Mouse (Mus musculus): ENCODE data around the gene Nrg4.
A peak's percentile ranks its signal among the peaks of the same experiment; 100 is the strongest.

Gene Nrg4

GRCm38 (mm10) chr9:55322641-55323040, 4.0 kb downstream of the Nrg4 start:
- no peak for DNase-seq (ENCODE audit: low spot score in 2 of 2)

- peak in 1 of 2 experiments; percentile 24 for DNase-seq (ENCODE audit: low spot score in 2 of 2)
Observed at GRCm38 (mm10) chr9:55313619-55314261, 12.9 kb downstream of the Nrg4 start.

GRCm38 (mm10) chr9:55311560-55311959, 15.1 kb downstream of the Nrg4 start:
- peak in 1 of 2 experiments; percentile 82 for DNase-seq (ENCODE audit: low spot score in 2 of 2)

DNA sequence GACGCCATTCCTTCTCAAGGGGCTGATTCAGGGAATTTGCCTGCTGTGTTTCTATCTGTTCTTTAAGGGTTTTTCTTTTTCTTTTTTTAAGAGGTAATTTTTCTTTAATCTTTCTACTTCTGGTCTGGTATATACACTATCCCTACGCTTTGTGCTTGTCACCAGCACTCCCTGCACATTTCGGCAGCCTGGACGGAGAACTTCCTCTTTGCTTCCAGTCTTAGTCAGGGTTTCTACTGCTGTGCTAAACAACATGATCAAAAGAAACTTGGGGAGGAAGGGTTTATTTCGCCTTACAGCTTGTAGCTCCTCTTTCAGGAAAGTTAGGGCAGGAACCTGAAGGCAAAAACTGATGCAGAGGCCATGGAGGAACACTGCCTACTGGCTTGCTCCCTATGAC, 18.2 kb downstream of the Nrg4 start:
- no peak for DNase-seq (ENCODE audit: low spot score in 2 of 2)

- DNase-seq (ENCODE audit: low spot score in 2 of 2) = no peak
Observed at GRCm38 (mm10) chr9:55307557-55307956, 19.1 kb downstream of the Nrg4 start.

DNA sequence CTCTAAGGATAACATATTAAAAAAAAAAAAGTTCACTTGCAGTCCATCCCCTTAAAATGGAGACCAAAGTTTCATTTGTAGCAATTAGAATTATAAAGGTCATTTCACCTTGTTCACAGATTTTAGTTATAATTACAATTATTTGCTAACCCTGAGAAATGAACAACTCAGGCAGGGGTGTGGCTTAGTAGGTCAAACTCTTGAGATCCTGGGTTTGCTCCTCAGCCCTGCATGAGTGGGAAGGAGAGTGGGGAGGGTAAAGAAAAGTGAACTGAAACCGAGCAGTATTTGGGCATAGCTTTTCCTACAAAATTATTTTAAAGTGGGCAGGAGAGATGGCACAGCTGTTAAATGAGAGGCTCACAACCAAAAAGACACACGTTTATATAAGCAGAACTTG, 19.6 kb downstream of the Nrg4 start:
- DNase-seq (ENCODE audit: low spot score in 2 of 2) = no peak

DNA sequence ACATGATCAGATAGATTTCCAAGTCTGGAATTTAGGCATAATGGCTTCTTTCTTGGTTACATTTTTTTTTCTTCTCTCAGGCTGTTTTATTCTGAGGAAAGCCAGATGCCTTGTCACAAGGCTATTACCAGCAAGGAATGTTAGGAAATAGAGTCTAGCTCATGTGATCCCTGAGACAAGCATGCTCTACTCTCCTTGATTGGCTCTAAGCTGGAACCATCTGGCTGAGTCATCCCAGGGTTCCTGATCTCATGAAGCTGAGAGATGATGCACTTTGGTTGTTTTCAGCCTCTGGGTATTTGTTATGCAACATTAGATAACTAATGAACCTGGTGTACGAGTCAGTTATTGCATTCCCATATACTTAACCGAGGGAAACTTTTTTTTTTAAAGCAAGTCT, 30.4 kb downstream of the Nrg4 start:
- DNase-seq (ENCODE audit: low spot score in 2 of 2) = no peak

- no peak for DNase-seq (ENCODE audit: low spot score in 2 of 2)
Observed at GRCm38 (mm10) chr9:55291966-55292365, 34.7 kb downstream of the Nrg4 start.

- no peak for DNase-seq (ENCODE audit: low spot score in 2 of 2)
Observed at GRCm38 (mm10) chr9:55289475-55290198, 37.0 kb downstream of the Nrg4 start.

GRCm38 (mm10) chr9:55285197-55285596, 41.4 kb downstream of the Nrg4 start:
- DNase-seq (ENCODE audit: low spot score in 2 of 2) = no peak

DNA sequence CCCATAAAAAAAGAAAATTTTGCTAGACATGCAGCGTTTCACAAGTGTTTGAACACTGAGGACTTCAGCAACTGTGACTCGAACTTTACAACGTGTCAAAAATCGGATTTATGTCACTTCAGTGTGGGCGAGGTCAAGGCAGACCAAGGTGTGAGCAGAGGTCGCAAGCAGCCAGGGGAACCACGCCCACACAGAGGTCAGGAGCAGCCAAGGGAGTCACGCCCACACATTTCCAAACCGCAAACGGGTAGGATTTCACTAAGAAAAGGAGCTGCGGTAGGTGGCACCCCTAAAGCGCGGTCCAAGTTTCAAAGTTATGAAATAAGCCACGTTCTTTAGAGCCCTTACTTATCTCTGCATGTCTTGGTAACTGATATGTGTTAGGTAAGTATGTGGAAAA, 43.1 kb downstream of the Nrg4 start:
- DNase-seq (ENCODE audit: low spot score in 2 of 2) = no peak

- DNase-seq (ENCODE audit: low spot score in 2 of 2) = no peak
Observed at GRCm38 (mm10) chr9:55279114-55279825, 47.4 kb downstream of the Nrg4 start.

GRCm38 (mm10) chr9:55277562-55277961, 49.1 kb downstream of the Nrg4 start:
- no peak for DNase-seq (ENCODE audit: low spot score in 2 of 2)

- peak in 1 of 2 experiments; percentile 11 for DNase-seq (ENCODE audit: low spot score in 2 of 2)
Observed at GRCm38 (mm10) chr9:55273906-55274305, 52.7 kb downstream of the Nrg4 start.

DNA sequence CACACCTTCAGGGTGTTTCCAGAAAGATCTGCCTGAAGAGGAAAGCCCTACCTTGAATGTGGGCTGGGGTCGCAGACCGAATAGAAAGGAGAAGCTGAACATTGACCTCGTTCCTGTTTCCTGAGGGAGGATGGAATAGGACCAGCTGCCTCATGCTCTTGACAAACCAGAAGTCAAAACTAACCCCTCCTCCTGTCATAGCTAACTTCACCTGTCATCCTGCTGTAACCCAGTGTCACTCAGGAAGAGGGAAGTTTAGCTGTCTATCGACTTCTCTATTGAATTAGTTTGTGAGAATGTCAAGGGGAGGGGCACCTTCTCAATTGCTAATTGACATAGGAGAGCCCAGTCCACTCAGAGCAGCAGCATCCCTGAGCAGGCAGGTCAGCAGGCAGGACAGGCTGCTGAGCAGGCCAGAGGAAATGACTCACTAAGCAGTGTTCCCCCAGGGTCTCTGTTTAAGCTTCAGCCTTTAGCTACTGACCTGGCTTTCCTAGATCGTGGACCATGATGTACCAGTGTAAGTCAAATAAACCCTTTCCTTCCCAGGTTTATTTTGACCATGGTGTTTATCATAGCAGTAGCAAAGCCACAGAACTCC, 54.6 kb downstream of the Nrg4 start:
- DNase-seq (ENCODE audit: low spot score in 2 of 2) = no peak

DNA sequence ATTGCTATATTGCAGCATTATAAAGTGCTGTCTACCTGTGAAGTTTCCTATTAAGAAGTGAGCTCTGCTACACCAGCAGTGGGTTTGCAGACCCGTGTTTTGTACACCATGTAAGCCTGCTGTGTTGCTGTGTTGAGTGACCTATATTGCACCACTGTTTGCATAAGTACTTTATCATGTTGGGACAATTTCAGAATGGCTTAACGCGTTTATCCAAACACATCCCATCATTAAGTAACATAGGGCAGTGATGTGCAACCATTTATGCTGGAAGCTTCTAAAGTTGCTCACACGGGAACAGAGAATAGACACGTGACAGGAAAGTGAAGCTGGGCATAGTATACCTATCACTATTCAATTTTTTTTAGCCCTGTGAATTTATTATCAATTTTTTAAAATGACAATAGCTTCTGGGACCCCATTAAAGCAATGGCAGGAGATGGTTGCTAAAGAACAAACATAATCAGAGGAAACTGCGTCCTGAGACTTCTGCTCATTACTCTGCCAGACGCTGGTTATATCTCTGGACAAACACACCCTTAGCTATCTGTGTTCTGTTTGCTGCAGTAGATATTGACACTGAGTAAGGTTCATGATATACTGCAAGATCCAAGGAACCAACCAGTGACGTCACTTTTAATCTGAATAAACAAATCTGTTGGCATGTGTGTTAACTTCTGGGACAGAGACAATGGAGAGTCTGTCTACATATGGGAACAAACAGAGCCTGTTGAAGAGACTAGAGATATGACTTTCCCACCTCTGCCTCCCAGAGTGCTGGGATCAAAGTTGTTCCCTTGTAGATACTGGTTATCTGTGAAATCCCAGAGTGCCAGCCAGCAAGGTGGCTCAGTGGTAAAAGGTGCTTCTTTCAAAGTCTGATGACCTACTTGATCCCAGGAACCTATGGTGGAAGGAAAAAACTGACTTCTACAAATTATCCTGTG, 62.0 kb downstream of the Nrg4 start:
- DNase-seq (ENCODE audit: low spot score in 2 of 2) = no peak

- DNase-seq (ENCODE audit: low spot score in 2 of 2) = no peak
Observed at GRCm38 (mm10) chr9:55259741-55260140, 66.9 kb downstream of the Nrg4 start.

GRCm38 (mm10) chr9:55257105-55257504, 69.5 kb downstream of the Nrg4 start:
- no peak for DNase-seq (ENCODE audit: low spot score in 2 of 2)

- DNase-seq (ENCODE audit: low spot score in 2 of 2) = no peak
Observed at GRCm38 (mm10) chr9:55255604-55256003, 71.0 kb downstream of the Nrg4 start.

GRCm38 (mm10) chr9:55255056-55255455, 71.6 kb downstream of the Nrg4 start:
- no peak for DNase-seq (ENCODE audit: low spot score in 2 of 2)

- DNase-seq (ENCODE audit: low spot score in 2 of 2) = no peak
Observed at GRCm38 (mm10) chr9:55253849-55254248, 72.8 kb downstream of the Nrg4 start.

Data from left cerebral cortex, adult 9 months (tissue).